Mouse (Mus musculus) urinary bladder, postnatal 25 days (tissue): Measurements from ENCODE around the gene Slc5a5.

ENCODE experiments used
- DNase-seq: peaks from one replicate; pipeline ENCODE4 v3.0.0; 2022; ENCODE audit warnings: low spot score

The Slc5a5 gene

DNA sequence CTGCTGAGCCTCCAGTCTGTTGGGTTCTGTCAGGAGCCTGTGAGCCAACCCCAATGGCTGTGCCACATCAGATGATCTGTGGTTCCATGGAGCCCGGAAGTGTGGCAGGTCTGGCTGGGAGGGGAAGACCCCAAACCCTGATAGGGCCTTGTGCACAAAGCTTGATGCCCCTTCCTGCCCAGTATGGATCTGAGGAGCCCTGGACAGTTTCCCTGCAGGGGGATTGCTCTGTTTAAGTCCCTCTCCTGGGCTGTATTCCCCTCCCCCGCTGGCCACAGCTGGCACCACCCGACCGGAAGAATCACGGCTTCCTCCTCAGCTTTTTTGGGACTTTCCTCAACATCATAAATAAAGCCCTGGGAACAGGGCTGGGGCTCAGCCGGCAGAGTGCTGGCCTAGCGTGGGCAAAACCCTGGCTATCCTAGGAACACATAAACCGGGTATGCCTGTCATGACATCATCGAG lies 59.5 kb downstream of the Slc5a5 start:
- DNase-seq = no peak
